Mouse (Mus musculus) kidney, embryonic 14.5 days (tissue): ENCODE results near the gene Wdr76. TPM values are rescaled to one million over a fixed set of nuclear protein-coding genes. Genes with fewer than 3 reads are reported as not detected.
"Not testable (repeated sequence)": the region's sequence is repeated elsewhere in the genome, so short reads cannot be mapped to it uniquely, and the experiment has no call there.

Source experiments
- ATAC-seq: fragments of 200-750 bp; cut with Nextera tagmentation; 2 replicates; pipeline ENCODE4 v1.8.0; 2017; ENCODE audit warnings: moderate number of reproducible peaks, mild to moderate bottlenecking, moderate TSS enrichment, moderate library complexity; ENCODE audit not compliant: low FRiP score, low TSS enrichment
- H3K27ac ChIP-seq: fragments of 300-500 bp; sonication (generic); 2 replicates; pipeline ENCODE4 v1.5.1; 2014; ENCODE audit warnings: low read depth, mild to moderate bottlenecking, low read length, moderate library complexity, mixed read lengths
- H3K27me3 ChIP-seq: fragments of 300-500 bp; sonication (generic); 2 replicates; pipeline ENCODE4 v1.6.1; 2014; ENCODE audit warnings: mild to moderate bottlenecking, low read length; ENCODE audit not compliant: control insufficient read depth, insufficient read depth
- H3K36me3 ChIP-seq: fragments of 300-500 bp; sonication (generic); 2 replicates; pipeline ENCODE4 v1.6.1; 2014; ENCODE audit warnings: low read length, mixed read lengths; ENCODE audit not compliant: control insufficient read depth, insufficient read depth
- H3K4me1 ChIP-seq: fragments of 300-500 bp; sonication (generic); 2 replicates; pipeline ENCODE4 v1.6.1; 2014; ENCODE audit warnings: low read length, mixed read lengths; ENCODE audit not compliant: control insufficient read depth, insufficient read depth
- H3K4me2 ChIP-seq: fragments of 300-500 bp; sonication (generic); replicated peaks from 2 replicates; pipeline ENCODE4 v1.6.1; 2014; ENCODE audit warnings: low read depth, mild to moderate bottlenecking, low read length
- H3K4me3 ChIP-seq: fragments of 300-500 bp; sonication (generic); 2 replicates; pipeline ENCODE4 v1.5.1; 2014; ENCODE audit warnings: mild to moderate bottlenecking, low read length
- H3K9ac ChIP-seq: fragments of 300-500 bp; sonication (generic); 2 replicates; pipeline ENCODE4 v1.6.1; 2014; ENCODE audit warnings: low read depth, mild to moderate bottlenecking, low read length, moderate library complexity
- H3K9me3 ChIP-seq: fragments of 300-500 bp; sonication (generic); 2 replicates; pipeline ENCODE4 v1.6.1; 2016; ENCODE audit warnings: low read length; ENCODE audit not compliant: control insufficient read depth
- WGBS: fragments of 180-500 bp; shearing (Covaris S2); extraction: QIAGEN DNeasy Blood & Tissue Kit; methylation state at CpG from one replicate; pipeline ENCODE4 v1.1.7; 2014; 5-methylcytosine and 5-hydroxymethylcytosine counted together
- polyA plus RNA-seq: library from polyadenylated mRNA; unstranded; fragments of >200 nt; fragmentation: Nextera tagmentation; extraction: Ambion mirVana; gene quantifications from 2 replicates; pipeline ENCODE4 v1.2.1, GENCODE M21; 2014

The Wdr76 gene
- polyA plus RNA-seq, result 11.0 and 11.9 TPM in 2 replicates

DNA sequence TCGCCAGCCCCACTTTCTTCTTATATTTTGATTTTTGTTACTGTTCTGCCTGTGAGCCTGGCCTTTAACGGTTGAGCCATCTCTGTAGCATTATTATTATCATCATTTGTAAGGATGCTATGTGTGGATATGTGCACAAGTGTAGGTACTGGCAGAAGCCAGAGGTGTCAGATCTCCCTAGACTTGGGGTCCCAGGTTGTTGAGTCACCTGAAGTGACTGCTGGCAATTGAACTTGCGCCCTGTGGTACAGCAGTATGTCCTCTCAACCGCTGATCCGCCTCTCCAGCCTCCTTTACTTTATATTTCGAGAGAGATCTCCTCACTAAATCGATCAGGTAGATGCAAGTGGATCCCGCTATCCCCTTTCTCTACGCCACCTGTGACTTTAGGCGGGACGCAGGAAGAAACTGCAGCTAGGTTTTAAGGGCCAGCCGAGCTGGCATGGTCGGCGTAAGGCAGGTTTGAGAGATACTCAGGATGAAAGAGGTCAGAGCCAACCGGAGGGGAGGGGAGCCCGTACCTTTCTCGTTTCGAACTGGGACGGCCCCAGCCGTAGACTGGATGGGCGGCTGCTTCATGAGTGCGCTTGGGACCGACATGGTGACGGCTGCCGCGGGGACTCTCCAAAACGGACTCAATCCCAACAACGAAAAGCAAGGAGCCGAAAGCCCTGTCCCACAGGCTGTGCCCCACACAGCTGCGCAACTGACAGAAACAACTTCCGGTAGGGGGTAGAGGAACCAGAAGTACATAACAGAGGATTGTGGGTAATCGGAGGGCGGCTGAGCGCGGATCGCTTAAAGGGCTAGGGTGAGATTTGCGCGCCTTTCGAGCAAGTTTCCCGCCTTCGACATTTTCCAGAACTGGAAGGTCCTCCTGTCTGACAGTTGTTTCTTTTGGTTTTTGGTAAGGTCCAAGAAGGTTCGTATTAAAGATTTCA lies at the start of gene Wdr76, which contains the start of gene Mfap1a:
Wdr76 (plus strand) TSS at position 782 of the 941 bp plus-strand sequence.
Mfap1a (minus strand) TSS at position 724 of the 941 bp plus-strand sequence.
- peaks cover 12% of the 10 kb centered on the region for H3K4me1 ChIP-seq
- not testable (repeated sequence) for H3K9me3 ChIP-seq, H3K27me3 ChIP-seq, H3K36me3 ChIP-seq, H3K27ac ChIP-seq
- peak within 1 kb of the TSS; percentile 68 for H3K9ac ChIP-seq
- WGBS, result 4% methylated on average over 35 of the region's 42 CpGs
- peak within 1 kb of the TSS; percentile 72 for H3K4me2 ChIP-seq
- peak within 1 kb of the TSS; percentile 54 for H3K4me3 ChIP-seq
- ATAC-seq, result peak; percentile 91

DNA sequence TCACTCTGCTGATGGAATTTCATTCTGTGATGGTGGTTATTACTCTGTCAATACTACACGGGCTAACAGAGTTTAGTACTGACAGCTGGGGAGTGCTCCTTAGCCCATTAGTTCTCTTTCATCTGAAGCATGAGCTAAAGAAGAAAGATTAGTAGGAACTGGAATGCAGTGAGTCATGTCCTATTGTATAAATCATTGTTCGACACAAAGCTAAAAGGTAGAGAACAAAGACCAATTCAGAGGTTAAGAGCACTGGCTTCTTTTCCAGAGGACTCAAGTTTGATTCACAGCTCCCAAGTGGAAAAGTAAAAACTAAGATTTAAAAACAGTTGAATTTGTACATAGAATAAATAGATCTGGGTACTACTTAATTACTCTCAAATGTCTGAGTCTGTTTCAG lies 46.5 kb upstream of the Wdr76 start:
- Histone ChIP-seq H3K27ac (no peak overlapping the region), H3K9ac (no peak overlapping the region), H3K4me2 (no peak overlapping the region), H3K9me3 (no peaks in the 10 kb centered on the region), H3K4me1 (peaks cover 5% of the 10 kb centered on the region; the same call in 1 of the 2 replicates), H3K27me3 (no peaks in the 10 kb centered on the region), H3K36me3 (peaks cover 17% of the 10 kb centered on the region; the same call in 1 of the 2 replicates), H3K4me3 (no peak overlapping the region)
- ATAC-seq, result no peak
- WGBS, result 54% methylated on average over 2 of the region's 2 CpGs

DNA sequence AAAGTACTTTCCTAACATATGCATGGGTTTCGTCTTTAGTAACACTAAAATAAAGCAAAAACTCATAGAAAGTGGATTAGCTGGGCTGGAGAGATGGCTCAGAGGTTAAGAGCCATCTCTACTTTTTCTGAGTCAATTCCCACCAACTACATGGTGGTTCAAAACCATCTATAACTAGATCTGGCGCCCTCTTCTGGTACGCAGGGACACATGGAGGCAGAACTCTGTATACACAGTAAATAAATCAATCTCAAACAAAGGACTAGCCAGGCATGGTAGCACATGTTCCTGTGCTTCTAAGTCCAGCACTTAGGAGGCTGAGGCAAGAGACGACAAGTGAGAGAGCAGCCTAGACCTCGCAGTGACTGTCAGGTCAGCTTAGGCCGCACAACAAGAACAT lies 37.5 kb upstream of the Wdr76 start:
- not testable (repeated sequence) for ATAC-seq

DNA sequence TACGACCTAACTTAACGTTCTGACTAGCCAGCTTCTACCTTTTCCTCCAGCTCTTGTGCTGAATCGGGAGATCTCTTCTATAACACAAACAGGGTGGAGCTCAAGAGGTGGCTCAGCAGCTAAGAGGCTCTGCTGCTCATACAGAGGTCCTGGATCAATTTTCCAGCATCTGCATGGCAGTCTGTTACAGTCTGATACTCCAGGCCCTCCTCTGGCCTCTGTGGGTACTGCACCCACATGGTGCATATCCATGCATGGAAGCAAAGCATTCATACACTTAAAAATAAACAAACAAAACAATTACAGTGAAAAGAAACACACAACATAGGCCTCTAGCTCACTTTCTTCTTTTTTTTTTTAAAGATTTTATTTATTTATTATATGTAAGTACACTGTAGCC lies 33.7 kb upstream of the Wdr76 start:
- H3K27ac ChIP-seq, H3K4me2 ChIP-seq, ATAC-seq, H3K9me3 ChIP-seq, H3K36me3 ChIP-seq, H3K4me3 ChIP-seq, H3K27me3 ChIP-seq, H3K4me1 ChIP-seq, H3K9ac ChIP-seq: not testable (repeated sequence)
- WGBS, result 95% methylated on average over 3 of the region's 3 CpGs

More for the DNA sequence above, 37.5 kb upstream of the Wdr76 start:
- H3K9me3 ChIP-seq, H3K36me3 ChIP-seq, H3K27ac ChIP-seq, H3K4me3 ChIP-seq, H3K4me2 ChIP-seq, H3K27me3 ChIP-seq, H3K4me1 ChIP-seq, H3K9ac ChIP-seq: not testable (repeated sequence)
- WGBS, result 60% methylated on average over 1 of the region's 6 CpGs

DNA sequence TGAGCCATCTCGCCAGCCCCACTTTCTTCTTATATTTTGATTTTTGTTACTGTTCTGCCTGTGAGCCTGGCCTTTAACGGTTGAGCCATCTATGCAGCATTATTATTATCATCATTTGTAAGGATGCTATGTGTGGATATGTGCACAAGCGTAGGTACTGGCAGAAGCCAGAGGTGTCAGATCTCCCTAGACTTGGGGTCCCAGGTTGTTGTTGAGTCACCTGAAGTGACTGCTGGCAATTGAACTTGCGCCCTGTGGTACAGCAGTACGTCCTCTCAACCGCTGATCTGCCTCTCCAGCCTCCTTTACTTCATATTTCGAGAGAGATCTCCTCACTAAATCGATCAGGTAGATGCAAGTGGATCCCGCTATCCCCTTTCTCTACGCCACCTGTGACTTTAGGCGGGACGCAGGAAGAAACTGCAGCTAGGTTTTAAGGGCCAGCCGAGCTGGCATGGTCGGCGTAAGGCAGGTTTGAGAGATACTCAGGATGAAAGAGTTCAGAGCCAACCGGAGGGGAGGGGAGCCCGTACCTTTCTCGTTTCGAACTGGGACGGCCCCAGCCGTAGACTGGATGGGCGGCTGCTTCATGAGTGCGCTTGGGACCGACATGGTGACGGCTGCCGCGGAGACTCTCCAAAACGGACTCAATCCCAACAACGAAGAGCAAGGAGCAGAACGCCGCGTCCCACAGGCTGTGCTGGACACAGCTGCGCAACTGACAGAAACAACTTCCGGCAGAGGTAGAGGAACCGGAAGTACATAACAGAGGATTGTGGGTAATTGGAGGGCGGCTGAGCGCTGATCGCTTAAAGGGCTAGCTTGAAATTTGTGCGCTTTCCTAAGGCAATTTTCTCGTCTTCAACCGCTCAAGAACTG lies 33.0 kb upstream of the Wdr76 start, which contains the start of gene Mfap1b:
Mfap1b (minus strand) TSS at position 767 of the 879 bp plus-strand sequence.
- WGBS, result 6% methylated on average over 39 of the region's 41 CpGs
- H3K9ac ChIP-seq, result peak within 1 kb of the TSS; percentile 60
- peak; percentile 94 for ATAC-seq
- not testable (repeated sequence) for H3K9me3 ChIP-seq, H3K4me1 ChIP-seq, H3K36me3 ChIP-seq, H3K27me3 ChIP-seq, H3K27ac ChIP-seq
- H3K4me3 ChIP-seq, result peak within 1 kb of the TSS; percentile 62
- H3K4me2 ChIP-seq, result peak within 1 kb of the TSS; percentile 52

DNA sequence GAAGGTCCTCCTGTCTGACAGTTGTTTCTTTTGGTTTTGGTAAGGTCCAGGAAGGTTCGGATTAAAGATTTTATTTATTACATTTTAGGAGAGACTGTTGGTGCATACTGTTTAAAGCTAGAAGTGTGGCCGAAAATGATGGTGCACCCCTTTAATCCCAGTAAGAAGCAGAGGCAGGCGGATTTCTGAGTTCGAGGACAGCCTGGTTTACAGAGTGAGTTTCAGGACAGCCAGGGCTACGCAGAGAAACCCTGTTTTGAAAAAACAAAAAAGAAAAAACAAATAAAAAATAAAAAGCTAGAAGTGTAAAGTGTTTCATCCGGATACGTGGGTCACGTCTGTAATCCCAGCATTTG lies 32.4 kb upstream of the Wdr76 start:
- Histone ChIP-seq H3K4me1 (no peaks in the 10 kb centered on the region; the same call in 1 of the 2 replicates), H3K9me3 (no peaks in the 10 kb centered on the region), H3K4me3 (peak overlapping the region; percentile 62), H3K9ac (peak overlapping the region; percentile 60; the same call in 1 of the 2 replicates), H3K27me3 (no peaks in the 10 kb centered on the region), H3K4me2 (peak overlapping the region; percentile 52), H3K27ac (no peak overlapping the region; the same call in 1 of the 2 replicates), H3K36me3 (no peaks in the 10 kb centered on the region)
- no peak for ATAC-seq
- 36% methylated on average over 8 of the region's 8 CpGs for WGBS

DNA sequence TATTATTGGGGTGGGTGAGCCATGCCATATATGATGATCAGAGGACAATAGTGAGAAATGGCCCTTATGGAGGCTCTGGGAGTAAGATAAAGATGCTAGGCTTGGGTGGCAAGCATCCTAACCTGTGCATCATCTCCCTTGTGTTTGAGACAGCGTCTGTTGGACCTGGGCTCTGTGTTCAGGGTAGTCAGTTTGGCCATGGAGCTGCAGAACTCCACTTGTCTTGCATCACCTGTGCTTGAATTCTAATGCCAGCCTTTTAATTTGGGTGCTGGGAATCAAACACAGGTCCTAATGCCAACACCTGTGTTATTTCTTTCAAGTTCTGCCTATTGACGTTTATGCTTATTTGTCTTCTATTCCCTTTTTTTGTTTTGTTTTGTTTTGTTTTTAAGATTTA lies 31.2 kb upstream of the Wdr76 start:
- not testable (repeated sequence) for H3K4me3 ChIP-seq, H3K9me3 ChIP-seq, H3K27me3 ChIP-seq, H3K27ac ChIP-seq, H3K4me1 ChIP-seq, ATAC-seq, H3K36me3 ChIP-seq, H3K9ac ChIP-seq, H3K4me2 ChIP-seq
- 100% methylated on average over 2 of the region's 2 CpGs for WGBS

DNA sequence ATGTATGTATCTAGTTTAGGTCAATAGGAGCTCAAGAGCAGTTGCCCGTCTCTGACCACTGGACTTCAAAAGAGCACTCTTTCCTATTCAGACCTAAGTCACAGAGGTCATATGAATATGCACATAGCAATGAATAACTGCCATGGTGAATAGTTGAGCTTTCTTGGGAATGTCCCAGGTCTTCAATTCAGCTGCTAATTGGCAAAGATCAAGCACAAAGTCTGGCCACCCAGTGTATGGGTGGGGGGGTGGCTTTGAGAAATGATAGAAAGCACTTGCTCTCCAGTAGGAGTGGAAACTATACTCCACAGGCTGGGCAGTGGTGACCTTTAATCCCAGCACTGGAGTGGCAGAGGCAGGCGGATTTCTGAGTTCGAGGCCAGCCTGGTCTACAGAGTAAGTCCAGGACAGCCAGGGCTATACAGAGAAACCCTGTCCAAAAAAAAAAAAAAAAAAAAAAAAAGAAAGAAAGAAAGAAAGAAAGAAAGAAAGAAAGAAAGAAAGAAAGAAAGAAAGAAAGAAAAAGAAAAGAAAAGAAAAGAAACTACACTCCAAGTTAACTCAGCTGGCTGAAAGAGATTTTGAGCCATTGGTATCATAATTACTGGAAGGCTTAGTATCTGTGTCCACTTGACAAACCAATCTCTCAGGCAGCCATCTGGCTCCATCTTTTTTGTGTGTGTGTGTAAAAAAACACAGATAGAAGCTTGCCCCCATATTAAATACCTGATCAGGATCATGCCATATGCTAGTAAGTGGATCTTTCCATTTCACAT lies 28.8 kb upstream of the Wdr76 start:
- H3K27ac ChIP-seq, result no peak overlapping the region
- H3K4me1 ChIP-seq, result no peaks in the 10 kb centered on the region; the same call in 1 of the 2 replicates
- no peak for ATAC-seq
- H3K4me2 ChIP-seq, result no peak overlapping the region
- no peaks in the 10 kb centered on the region for H3K36me3 ChIP-seq
- H3K27me3 ChIP-seq, result no peaks in the 10 kb centered on the region
- H3K9ac ChIP-seq, result no peak overlapping the region
- no peak overlapping the region for H3K4me3 ChIP-seq
- WGBS, result 86% methylated on average over 3 of the region's 3 CpGs
- no peaks in the 10 kb centered on the region for H3K9me3 ChIP-seq
